Mouse (Mus musculus) bone marrow, adult 2 months (tissue): ENCODE measurements around the gene Rbmx2. TPM values are rescaled to one million over a fixed set of nuclear protein-coding genes. Genes with fewer than 3 reads are reported as not detected.

Source experiments
- H3K27ac ChIP-seq: fragments of 200-500 bp; 2 replicates; pipeline ENCODE4 v1.5.1; 2012; ENCODE audit warnings: low read depth, mild to moderate bottlenecking, control low read depth, inconsistent platforms, low read length; ENCODE audit not compliant: control insufficient read depth, poor library complexity, insufficient read depth
- H3K4me1 ChIP-seq: fragments of 200-500 bp; 2 replicates; pipeline ENCODE4 v1.6.1; 2011; ENCODE audit warnings: low read length; ENCODE audit not compliant: control insufficient read depth, insufficient read depth
- H3K4me3 ChIP-seq: fragments of 200-500 bp; replicated peaks from 2 replicates; pipeline ENCODE3; 2011; ENCODE audit warnings: mild to moderate bottlenecking, low read depth, low read length, control low read depth; ENCODE audit not compliant: control insufficient read depth
- CTCF ChIP-seq: fragments of 200-500 bp; IDR thresholded peaks from 2 replicates; pipeline ENCODE4 v1.5.1; 2011; ENCODE audit warnings: low read length, control low read depth; ENCODE audit not compliant: control insufficient read depth, insufficient read depth
- POLR2A ChIP-seq: fragments of 200-500 bp; IDR thresholded peaks from 2 replicates; pipeline ENCODE4 v1.6.1; 2011; ENCODE audit warnings: low read depth, mild to moderate bottlenecking, control low read depth, low read length, borderline replicate concordance; ENCODE audit not compliant: control insufficient read depth
- WGBS: fragments of 180-500 bp; shearing (Covaris S2); methylation state at CpG from one replicate; pipeline ENCODE4 v1.1.7; 2018; 5-methylcytosine and 5-hydroxymethylcytosine counted together
- polyA plus RNA-seq: library from polyadenylated mRNA; stranded (reverse); fragments of >200 nt; gene quantifications from 2 replicates; pipeline ENCODE4 v1.2.4, GENCODE M21; 2011; ENCODE audit warnings: low replicate concordance; ENCODE audit not compliant: missing spikeins, insufficient read depth, insufficient read length

The Rbmx2 gene
- polyA plus RNA-seq, 1 experiment, result 9.2 TPM

DNA sequence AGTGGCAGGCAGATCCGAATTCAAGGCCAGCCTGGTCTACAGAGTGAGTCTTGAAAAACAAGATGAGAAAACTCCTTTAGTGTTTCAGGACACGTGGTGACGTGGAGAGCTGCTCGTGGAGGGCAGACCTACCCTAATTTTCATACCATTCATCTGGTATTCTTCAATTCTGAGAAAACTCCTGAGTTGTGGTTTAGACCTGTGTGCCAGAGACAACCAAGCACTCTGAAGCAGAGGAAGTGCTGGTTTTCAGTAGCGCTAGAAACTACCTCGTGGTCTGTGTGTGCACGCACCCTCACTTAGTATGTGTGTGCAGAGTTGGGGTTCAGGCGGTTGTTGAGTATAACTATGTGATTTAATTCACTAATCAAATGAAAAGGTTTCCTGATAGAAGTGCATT lies 18.0 kb downstream of the Rbmx2 start:
- Histone ChIP-seq H3K27ac (no peak overlapping the region), H3K4me1 (no peaks in the 10 kb centered on the region), H3K4me3 (no peak overlapping the region)
- TF ChIP-seq CTCF (no peak), POLR2A (no peak)
- WGBS, result 62% methylated on average over 8 of the region's 8 CpGs

DNA sequence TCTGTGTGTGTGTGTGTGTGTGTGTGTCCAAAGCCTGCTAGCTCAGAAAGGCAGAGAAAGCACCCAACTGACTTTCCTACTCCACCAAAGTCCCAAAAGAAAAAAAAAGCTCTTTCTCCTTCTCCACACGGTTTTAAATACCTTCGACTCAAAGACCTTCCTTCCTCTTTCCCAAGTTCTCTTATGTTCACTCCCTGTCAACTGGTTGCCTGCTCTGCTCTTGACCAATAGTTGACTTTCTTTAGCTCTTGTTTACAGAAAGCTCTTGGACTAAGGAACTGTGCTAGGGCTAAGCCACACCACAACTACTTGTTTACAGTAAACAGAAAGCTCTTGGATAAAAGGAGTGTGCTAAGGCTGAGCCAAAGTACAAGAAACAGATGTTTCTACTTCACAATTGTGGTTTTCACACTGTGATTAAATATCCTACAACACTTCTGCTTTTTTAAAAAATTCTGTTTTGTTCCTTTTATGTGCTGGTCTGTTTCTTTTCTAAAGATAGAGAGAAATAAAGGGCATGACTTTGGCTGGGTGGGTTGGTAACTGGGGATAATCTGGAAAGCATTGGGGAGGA lies 60.0 kb downstream of the Rbmx2 start:
- 29% methylated on average over 2 of the region's 2 CpGs for WGBS
- TF ChIP-seq CTCF, result no peak
- no peak for TF ChIP-seq POLR2A
- Histone ChIP-seq H3K27ac (no peak overlapping the region), H3K4me1 (no peaks in the 10 kb centered on the region), H3K4me3 (no peak overlapping the region)

Other genes with a start within 250 kb of the Rbmx2 start
- 12.4 and 20.4 TPM in 2 replicates for gene Elf4, start 231.9 kb upstream of the Rbmx2 start, polyA plus RNA-seq
- gene Aifm1, start 181.4 kb upstream of the Rbmx2 start, polyA plus RNA-seq, result 5.7 and 16.2 TPM in 2 replicates
- 1.3 TPM in 1 of 2 replicates, not detected in the other for gene Rab33a, start 175.7 kb upstream of the Rbmx2 start, polyA plus RNA-seq
- gene Zfp280c, start 100.5 kb upstream of the Rbmx2 start, polyA plus RNA-seq, result 4.8 and 8.5 TPM in 2 replicates
- 2.3 and 3.6 TPM in 2 replicates for gene Slc25a14, start 71.6 kb upstream of the Rbmx2 start, polyA plus RNA-seq
- not detected in 2 replicates for gene Gpr119, start 20.5 kb upstream of the Rbmx2 start, polyA plus RNA-seq
- gene Gm595, start 182.7 kb downstream of the Rbmx2 start, polyA plus RNA-seq, result not detected in 2 replicates